Mouse (Mus musculus): ENCODE results near the gene Rad9a.

DNA sequence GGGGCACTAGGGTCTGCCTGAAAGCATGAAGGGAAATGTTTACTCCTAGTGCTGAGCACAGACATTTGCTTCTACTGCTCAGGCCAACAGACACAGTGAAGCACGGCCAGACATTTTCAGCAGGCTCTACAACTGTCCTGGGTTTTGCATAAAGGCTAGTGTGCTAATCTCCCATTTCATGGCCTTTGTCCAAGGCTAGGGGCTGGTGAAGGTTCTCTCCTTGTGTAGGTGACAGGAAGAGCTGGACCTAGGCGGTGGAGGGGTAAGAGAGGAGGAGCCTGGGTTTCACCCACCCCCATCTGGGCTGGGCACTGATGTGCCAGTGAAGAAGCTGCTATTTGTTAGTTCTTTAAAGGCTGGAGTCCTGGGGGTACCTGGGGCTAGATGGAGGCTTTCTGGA is 36.7 kb downstream of the Rad9a start:
- TF ChIP-seq POLR2A (IDR thresholded peaks at IDR 0.05; ENCODE audit: insufficient read depth, low read depth, low read length) (no peak), CTCF (IDR thresholded peaks at IDR 0.05) (no peak)

Data from heart, adult 2 months (tissue).